Mouse (Mus musculus) NIH3T3 (cell line): ENCODE data around the gene Rps6kb2.

Source experiments
- DNase-seq: peaks from one replicate; pipeline ENCODE4 v3.0.0-alpha.2; 2012; ENCODE audit warnings: low read depth

The Rps6kb2 gene

DNA sequence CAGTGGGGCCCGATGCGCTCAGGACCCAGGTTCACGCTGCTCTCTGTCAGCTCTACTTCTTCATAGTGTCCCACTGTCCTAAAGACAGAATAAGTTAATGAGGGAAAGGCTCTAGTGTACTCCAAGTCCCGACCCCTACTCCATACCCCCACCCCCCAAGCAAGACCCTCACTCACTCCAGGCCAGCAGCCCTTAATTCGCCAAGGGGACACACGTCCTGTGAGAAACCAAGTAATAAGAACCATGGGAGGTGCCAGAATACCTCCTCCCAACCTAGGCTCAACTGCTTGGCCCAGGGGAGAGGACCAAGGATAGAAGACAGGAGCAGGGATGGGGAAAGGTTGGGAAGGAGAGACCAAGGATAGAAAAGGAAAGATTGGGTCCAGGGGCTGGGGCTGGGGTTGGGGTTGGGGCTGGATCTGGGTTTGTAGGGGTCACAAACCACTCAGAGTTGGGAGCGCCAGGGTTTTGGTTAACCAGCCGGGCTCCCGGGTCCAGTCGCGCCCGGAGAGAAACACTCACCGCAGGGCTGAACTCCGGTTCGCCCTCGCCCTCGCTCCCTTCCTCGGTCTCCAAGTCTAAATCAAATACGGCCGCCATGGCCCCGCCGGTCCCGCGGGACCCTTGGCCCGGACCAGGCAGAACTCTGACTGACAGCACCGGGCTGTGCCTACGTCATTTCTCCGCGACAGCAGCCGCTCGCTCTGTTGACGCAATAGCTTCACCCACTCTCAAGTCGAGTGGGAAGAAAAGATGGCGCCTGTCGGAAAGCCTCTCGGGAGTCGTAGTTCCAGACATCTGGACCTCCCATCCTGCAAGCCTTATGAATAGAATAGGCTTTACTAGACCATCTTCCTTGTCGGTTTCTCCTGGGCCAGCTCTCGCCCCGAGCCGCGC is at the start of gene Rps6kb2:
Gene Rps6kb2 (minus strand): TSS at position 709 of the 897 bp plus-strand sequence.
- DNase-seq: peak; percentile 99

- DNase-seq: peak; percentile 71
Observed at GRCm38 (mm10) chr19:4211891-4212588, 48.9 kb upstream of the Rps6kb2 start.

- no peak for DNase-seq
Observed at GRCm38 (mm10) chr19:4208563-4208962, 45.4 kb upstream of the Rps6kb2 start.

DNA sequence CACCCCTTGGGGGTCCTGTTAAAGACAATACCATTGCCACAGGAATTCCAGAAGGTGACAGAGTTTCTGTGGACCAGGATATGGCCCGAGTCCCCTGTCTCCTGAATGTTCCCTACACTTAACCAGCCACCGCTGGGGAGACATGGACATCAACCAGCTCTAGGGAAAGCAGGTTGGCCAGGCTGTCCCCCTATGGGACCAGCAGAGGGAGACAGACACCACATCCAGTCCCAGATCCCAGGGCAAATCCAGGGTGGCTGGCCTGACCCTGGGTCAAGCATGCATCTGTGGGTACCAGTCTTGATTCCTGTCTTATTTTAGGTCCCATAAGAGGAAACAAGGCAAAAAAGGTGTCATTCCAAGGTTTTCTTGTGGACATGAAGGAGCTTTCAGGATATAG is 43.8 kb upstream of the Rps6kb2 start:
- DNase-seq: peak; percentile 91

DNA sequence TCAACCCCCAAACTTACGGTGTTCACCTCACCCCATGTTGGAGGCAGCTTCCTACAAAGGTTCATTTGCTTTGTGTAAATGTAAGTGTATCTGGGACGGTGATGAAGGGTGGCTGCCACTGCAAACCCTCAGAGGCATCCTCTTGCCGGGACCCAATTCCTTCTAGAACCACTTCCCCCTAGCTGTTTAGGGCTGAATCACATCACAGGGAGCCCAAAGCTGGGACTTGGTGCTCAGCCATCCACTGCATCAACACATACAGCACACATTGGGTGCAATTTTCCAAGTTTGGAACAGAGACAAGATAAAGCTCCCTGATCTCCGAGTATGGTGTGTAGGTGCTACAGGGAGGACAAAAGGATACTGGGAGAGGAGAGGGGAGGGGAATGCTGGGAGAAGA is 41.7 kb upstream of the Rps6kb2 start:
- DNase-seq: peak; percentile 53

- DNase-seq: no peak
Observed at GRCm38 (mm10) chr19:4203604-4204326, 40.6 kb upstream of the Rps6kb2 start.

GRCm38 (mm10) chr19:4203148-4203547 is 40.0 kb upstream of the Rps6kb2 start:
- no peak for DNase-seq

GRCm38 (mm10) chr19:4202149-4202548 is 39.0 kb upstream of the Rps6kb2 start:
- DNase-seq: no peak

- DNase-seq: peak; percentile 99
Observed at GRCm38 (mm10) chr19:4201291-4201909, 38.2 kb upstream of the Rps6kb2 start, which contains the start of gene Rad9a. Rad9a (minus strand) TSS chr19:4201662.

DNA sequence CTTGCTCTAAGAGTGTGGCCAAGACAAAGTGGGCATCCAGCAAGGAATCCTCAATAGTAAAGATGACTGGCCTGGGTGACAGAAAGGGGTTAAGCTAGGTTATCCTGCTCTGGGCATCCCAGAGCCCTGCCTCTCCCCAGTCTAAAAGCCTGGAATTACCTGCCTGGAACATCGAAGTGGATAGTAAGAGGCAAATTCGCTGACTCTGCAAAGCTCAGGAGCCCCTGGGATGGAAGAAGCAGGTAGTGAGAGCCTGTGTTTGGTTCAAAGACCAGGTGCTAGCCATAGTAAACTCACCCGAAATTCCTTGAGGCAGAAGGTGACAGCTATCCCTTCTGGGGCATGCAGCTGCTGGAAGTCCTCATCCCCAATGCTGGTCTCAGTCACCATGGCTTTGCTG is 34.0 kb upstream of the Rps6kb2 start:
- no peak for DNase-seq

- DNase-seq: peak; percentile 44
Observed at GRCm38 (mm10) chr19:4196548-4196947, 33.4 kb upstream of the Rps6kb2 start.

GRCm38 (mm10) chr19:4196048-4196447 is 32.9 kb upstream of the Rps6kb2 start:
- DNase-seq: no peak

DNA sequence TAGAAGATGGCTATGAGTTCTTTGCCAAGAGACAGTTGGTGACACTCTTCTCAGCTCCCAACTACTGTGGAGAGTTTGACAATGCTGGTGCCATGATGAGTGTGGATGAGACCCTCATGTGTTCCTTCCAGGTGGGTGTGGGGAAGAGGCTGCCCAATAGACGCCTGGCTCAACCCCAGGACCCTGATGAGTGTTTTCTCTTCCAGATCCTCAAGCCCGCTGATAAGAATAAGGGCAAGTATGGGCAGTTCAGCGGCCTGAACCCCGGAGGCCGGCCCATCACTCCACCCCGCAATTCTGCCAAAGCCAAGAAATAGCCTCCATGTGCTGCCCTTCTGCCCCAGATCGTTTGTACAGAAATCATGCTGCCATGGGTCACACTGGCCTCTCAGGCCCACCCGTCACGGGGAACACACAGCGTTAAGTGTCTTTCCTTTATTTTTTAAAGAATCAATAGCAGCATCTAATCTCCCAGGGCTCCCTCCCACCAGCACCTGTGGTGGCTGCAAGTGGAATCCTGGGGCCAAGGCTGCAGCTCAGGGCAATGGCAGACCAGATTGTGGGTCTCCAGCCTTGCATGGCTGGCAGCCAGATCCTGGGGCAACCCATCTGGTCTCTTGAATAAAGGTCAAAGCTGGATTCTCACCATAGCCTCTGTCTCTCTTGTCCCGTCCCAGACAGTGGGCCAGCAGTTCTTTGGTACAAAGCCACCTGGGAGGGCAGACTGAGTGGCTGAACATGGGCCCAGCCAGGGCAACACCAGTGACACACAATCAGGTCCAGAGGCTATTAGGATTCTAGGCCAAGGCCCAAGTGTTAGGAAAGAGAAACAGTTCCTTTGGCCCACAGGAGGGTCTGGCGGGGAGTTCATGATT is 31.9 kb upstream of the Rps6kb2 start:
- DNase-seq: no peak

GRCm38 (mm10) chr19:4194021-4194724 is 31.0 kb upstream of the Rps6kb2 start:
- peak; percentile 27 for DNase-seq

DNA sequence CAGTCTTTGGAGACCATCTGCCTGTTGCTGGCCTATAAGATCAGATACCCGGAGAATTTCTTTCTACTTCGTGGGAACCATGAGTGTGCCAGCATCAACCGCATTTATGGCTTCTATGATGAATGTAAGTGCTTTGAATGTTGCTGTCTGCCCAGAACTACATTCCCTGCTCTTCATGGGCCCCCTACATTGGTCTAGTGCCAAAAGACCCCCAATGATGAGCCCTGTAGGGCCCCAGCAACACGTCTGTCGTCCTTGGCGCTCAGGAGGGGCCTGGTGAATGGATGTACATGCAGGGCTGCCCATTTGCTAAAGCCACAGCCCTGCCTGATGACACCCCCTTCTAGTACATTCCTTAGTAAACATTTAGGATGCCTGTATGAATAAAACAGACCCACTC is 30.0 kb upstream of the Rps6kb2 start:
- no peak for DNase-seq

GRCm38 (mm10) chr19:4192251-4192985 is 29.3 kb upstream of the Rps6kb2 start:
- DNase-seq: peak; percentile 57

GRCm38 (mm10) chr19:4191528-4192250 is 28.5 kb upstream of the Rps6kb2 start, which contains the start of gene Ppp1ca:
Ppp1ca (plus strand) TSS chr19:4192065.
- peak; percentile 99 for DNase-seq

DNA sequence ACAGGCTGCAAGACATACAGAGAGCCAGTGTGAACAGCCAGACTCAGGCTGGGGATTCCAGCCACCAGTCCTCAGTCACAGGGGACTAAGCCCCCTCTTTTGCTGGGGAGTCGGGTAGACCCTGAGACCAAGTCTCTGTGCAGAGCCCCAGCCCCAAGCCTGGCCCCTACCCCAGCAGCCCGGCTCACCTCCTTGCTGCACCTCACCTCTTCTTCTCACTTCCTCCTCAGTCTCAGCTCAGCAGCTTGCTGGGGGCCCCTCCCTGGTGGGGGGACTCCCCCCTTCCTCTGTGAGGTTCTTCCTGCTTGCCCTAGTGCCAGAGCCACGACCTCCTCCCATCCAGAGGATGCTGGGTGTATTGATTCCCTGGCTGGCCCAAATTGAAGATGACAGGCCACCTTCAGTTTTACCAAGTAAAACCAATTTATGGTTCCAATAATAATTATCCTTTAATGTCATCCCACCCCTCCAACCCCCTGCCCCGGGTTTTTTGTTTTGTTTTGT is 27.7 kb upstream of the Rps6kb2 start, which contains the start of gene Tbc1d10c:
Gene Tbc1d10c (minus strand): TSS at position 454 of the 504 bp plus-strand sequence.
- DNase-seq: no peak
